Mouse (Mus musculus) urinary bladder, postnatal 10 days (tissue): ENCODE results near the gene Phf8.
"Not testable (repeated sequence)": the region's sequence is repeated elsewhere in the genome, so short reads cannot be mapped to it uniquely, and the experiment has no call there.

Experiments used
- DNase-seq: peaks from one replicate; pipeline ENCODE4 v3.0.0; 2022; ENCODE audit warnings: low spot score

The Phf8 gene

DNA sequence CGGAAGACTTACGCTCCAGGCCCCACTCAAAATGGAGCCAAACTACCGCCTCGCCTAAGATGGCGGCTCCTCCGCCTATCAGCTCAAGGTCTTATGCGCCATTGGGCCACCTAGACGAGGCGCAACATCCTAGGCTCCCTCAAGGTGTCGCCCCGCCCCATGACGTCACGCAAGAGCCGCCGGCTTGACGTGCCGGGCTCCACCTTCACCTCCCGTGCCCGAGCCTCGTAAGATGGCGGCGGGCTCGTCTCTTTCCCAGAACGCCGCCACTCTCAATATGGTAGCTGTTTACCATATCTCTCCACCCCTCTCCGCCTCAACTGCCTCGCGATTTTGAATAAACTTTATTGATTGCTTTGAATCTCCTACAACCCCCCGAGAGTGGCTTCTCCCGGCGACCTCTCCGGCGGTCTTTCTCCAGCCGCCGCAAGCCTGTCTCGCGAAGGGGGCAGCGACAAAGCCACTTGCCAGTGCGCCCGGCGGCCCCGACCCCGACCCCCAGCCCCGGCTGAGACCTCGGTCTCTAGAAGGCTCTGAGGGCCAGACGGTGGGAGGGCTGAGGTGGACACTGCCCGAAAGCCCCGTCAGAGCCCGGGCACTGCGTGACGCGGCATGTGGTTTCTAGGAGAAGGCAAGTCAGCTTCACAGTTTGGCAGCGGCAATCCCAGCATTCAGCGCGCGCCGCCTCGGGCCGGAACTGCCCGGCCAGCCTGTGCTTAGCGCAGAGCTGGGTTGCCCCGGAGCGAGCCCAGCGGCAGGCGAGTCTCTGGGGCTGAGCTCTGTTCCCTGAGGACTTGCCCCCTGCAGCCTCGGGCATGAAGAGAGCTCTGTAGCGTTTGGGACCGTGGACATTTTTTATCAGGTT is at the start of gene Phf8:
Gene Phf8, plus strand, starts transcription at position 215 of the 865 bp plus-strand sequence.
- peak; percentile 79 for DNase-seq

DNA sequence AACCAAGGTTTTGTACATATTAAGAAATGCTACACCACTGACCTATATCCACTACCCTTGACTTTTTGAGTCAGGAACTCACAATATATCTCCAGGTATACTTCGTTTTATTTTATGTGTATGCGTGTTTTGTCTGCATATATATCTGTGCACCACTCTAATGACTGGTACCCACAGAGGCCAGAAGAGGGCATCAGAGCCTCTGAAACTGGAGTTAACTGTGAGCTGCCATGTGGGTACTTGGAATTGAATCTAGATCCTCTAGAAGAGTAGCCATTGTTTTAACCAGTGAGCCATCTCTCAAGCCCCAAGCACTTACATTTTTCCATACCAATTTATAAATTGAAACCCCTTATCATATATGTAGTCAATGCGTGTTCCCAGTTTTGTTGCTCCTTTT is 32.3 kb upstream of the Phf8 start:
- DNase-seq, result no peak

DNA sequence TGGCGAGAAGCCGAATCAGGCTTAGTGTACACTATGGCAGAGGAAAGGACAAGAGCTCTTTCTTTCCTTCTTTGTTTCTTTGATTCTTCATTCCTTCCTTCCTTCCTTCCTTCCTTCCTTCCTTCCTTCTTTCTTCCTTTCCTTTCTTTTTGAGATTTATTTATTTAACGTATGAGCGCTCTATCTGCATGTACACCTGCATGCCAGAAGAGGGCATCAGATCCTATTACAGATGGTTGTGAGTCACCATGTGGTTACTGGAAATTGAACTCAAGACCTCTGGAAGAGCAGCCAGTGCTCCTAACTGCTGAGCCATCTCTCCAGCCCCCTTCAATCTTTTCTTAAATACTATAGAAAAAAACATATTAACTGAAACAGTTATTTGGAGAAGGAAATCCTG is 27.2 kb upstream of the Phf8 start:
- not testable (repeated sequence) for DNase-seq

DNA sequence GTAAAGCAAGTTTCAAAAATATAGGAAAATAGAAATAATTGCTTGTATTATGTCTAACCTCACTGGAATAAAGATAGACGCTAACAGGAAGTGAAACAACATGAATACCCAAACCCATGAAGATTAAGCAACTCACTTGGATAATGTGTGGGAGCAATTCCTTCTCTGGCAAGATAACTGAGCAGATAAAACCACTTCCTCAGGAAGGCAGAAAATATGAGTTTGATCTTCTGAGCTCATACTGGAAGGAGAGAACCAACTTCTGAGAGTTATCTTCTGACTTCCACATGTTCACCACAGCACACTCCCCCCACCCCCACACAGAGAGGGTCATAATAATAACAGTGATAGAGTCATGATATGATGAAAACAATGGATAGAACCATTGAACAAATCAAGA is 23.9 kb upstream of the Phf8 start:
- no peak for DNase-seq

DNA sequence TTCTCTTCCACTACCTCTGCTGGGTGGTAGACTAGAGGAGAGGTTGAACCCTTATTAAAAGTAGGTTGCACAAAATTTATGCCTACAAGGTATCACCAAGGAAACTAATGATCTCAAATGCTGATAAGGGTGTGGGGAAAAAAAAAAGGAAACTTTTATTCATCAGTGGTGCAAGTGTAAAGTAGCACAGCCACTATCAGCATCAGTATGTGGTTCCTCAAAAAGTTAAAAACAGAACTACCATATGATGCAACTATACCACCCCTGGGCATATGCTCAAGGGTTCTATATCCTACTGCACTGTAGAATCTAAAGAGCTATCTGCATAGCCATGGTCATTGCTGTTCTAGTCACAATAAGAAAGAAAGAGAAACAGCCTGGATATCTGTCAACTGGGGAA is 11.9 kb upstream of the Phf8 start:
- DNase-seq, result no peak

DNA sequence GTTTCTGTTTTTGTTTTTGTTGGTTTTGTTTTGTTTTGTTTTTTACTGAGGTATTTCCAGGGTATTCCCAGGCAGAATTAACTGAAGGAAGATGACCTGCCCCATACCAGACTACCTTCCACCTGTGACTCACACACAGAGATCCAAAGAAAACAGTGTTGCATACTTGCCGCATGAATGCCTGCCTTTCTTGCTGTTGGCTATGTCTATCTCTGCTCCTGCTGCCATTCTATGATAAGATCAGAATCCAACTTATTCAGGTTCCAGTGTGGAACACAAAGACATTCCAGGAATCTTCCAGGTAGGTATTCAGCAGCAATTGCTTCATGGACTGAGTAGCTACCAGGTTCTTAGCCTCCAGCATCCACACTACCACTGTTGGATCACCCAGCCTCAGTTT is 10.6 kb upstream of the Phf8 start:
- DNase-seq, result no peak

DNA sequence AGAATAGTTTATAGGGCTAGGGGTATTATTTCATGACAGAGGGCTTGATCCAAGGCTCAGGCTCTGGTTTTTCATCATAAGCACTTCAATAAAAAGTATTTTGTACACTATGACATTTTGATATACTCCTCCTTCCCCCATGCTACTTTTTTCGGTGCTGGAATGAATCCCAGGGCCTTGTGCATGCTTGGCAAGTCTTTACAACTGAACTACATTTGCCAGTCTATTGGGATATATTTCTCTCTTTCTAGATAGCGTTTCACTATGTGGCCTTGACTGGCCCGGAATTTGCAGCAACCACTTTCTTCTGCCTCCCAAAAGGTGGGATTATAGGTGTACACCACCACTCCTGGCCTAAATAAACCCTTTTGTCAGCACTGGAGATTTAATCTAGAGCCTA is 7.4 kb upstream of the Phf8 start:
- no peak for DNase-seq

DNA sequence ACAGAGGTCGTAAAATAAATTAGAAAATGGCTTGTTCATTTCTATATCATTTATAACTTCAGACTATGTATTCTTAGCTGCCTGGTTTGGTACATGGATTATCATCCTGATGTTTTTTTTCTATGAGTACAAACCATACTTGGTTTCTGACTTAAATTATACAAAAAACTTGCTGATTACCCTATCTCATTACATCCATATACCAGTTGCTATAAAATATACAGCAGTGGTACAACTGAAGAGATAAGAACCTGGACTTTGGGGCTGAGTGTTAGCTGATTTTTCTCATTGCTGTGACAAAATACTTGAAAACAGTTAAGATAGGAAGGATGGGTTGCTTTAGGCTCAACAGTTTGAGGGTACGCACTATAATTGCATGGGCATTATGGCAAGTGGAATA is 6.8 kb upstream of the Phf8 start:
- no peak for DNase-seq

DNA sequence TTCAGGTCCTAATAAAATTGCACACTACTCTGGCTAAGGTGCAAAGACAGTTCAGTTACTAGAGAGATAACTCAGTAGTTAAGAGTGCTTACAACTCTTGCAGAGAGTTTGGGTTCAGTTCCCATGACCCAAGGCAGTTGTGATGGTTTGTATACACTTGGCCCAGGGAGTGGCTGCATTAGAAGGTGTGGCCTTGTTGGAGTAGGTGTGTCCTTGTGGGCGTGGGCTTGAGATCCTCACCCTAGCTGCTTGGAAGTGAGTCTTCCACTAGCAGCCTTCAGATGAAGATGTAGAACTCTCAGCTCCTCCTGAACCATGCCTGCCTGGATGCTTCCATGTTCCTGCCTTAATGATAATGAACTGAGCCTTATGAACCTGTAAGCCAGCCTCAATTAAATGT is 2.3 kb upstream of the Phf8 start:
- no peak for DNase-seq

DNA sequence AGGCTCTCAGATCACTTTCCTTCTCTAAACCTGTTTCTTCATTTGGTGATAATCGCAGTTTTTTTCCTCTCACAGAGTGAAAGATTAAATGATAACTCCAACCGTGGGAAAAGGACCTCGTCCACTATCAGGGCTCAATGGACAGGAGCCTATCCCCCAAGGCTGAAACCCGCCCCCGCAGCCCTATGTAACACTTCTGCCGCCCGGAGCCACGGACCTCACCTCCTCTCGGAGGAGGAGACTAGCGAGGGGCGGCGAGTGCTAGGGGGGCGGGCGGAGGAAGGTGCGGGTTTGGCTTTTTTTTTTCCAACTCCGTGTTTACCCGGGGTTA is 380 bp upstream of the Phf8 start:
- DNase-seq, result no peak

DNA sequence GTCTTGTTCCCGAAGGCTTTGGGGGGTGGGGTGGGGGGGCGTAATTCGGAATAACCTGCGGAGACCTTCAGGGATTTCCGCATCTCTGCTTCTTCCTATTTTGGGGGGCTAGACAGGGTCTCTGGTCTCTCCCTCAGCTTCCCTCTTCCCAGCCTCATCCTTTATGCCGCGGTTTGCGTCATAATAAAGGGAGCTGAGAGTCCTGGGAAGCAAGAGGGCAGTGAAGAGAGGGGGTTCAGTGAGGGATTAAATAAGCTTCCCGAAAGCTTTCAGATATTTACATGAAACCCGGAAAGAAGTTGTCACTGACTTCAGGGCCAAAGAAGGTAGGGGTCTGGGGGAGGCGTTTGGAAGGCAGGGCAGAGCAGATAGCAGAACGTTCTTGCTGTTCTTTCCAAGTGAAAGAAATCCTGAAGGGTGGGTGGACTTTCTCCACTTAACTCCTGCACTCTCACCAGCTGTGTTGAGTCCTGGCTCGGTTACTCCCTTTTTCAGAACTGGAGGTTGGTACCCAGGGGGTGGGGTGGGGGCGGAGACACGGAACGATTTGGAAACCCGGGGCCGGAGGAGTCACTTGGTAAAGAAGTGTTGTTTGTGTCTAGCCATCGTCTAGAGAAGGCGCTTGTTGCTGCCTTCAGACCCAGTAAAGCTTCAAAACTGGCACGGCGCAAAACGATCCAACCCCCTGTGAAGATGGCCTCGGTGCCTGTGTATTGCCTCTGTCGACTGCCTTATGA is 1.5 kb downstream of the Phf8 start:
- DNase-seq, result no peak

DNA sequence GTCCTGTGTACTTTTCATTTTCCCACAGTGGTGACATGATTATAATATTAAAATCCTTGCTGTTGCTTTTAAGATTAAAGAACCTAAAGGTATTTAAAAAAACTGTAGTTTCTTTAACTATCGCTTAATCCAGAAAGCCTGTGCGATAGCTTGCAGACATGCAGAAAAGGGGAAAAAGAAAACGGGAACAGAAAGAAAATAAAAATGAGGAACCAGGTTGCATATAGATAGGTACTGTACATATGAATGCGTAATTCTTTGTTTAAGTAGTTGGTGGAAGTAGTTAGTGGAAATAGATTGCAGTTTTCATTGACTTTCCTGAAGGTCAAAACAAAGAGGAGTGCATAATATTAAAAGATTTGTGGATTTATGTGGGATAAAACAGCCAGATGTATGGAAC is 32.9 kb downstream of the Phf8 start:
- no peak for DNase-seq

DNA sequence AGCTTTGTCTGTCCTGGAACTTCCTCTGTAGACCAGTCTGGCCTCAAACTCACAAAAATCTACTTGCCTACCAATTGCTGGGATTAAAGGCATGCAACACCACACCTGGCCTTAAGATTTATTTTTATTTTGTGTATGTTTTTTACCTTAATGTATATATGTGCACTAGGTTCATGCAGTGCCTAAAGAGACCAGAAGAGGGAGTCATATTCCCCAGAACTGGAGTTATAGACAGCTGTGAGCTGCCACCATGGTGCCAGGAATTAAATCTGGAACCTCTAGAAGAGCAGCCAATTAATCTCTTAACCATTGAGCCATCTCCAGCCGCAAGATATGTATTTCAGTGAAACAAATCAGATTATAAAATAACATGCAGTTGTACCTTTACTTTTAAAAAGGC is 54.7 kb downstream of the Phf8 start:
- DNase-seq, result no peak

DNA sequence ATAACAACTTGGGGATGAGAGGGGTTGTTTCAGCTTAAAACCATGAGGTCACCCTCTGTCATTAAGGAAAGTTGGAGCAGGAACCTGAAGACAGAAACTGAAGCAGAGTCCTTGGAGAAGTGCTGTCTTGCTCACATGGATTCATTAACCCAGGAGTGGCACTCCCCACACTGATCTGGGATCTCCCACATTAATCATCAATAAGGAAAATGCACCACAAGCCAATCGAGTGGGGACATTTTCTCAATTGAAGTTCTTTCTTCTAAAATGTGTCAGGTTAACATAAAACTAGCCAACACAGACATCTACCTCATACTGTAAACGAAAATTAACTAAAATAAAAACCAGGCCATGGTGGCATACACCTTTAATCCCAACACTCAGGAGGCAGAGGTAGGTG is 122.9 kb downstream of the Phf8 start:
- no peak for DNase-seq

DNA sequence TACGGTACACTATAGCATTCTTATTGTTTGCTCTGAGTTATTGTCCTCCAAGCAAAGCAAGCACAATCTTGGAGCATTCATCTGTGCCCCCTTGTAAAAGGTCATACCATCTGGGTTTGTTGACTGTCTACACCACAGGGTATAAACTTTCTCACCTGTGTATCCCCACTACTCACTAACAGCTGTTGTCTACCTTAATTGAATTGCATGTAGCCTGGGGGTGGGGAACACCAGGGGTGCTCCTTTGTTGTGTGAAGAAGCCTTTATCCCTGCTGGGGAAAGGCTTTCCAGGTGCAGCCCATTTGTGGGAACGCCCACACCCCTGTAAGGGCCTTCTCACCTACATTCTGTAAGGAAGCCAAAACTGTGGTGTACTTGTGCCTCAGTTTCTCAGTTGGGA is 133.3 kb downstream of the Phf8 start:
- DNase-seq, result no peak

DNA sequence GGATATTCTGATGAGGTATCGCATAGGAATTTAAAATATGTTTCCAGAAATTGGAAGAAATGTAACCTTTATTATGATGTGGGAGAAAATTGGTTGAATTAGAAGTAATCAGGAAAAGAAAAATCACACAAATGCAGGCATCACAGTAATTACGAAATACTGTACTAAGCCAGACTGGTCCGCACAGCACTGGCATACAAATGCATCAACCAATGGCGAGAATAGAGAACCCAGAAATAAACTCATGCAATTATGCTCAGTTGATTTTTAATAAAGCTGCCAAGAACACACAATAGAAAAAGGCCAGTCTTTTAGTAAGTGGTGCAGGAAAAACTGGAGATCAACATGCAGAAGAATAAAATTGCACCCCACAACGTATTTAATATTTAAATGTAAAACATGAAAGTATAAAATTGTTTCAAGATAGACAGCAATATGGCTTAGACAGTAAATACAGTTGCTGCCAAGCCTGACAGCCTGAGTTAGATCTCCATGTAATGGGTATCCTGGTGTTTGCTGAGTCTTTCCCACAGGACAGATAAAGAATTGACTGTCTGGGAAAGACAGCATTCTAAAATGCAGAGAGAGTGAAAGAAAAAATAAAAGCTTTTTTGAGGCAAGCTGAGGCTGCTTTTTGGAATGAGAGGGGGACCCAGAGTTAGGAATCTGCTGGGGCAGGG is 154.2 kb downstream of the Phf8 start:
- no peak for DNase-seq
